Mouse (Mus musculus) CH12.LX (cell line): ENCODE measurements around the gene Bpgm. TPM values are rescaled to one million over a fixed set of nuclear protein-coding genes. Genes with fewer than 3 reads are reported as not detected.

Experiments
- DNase-seq: peaks from one replicate; pipeline ENCODE4 v3.0.0-alpha.2; 2013; ENCODE audit errors: extremely low read depth
- H3K27ac ChIP-seq: 2 replicates; pipeline ENCODE4 v1.5.1; 2012; ENCODE audit warnings: low read depth, mild to moderate bottlenecking, control low read depth, moderate library complexity; ENCODE audit not compliant: insufficient read depth
- H3K27me3 ChIP-seq: replicated peaks from 2 replicates; pipeline ENCODE3; 2012; ENCODE audit warnings: inconsistent platforms
- H3K36me3 ChIP-seq, 2 experiments: replicated peaks in 1 of 2; 2 replicates each; pipeline versions ENCODE3 to v1.6.1; 2012; ENCODE audit warnings: inconsistent platforms in 1 of 2, low read length in 1 of 2, mild to moderate bottlenecking in 1 of 2, mixed read lengths in 1 of 2, moderate library complexity in 1 of 2; ENCODE audit not compliant: control insufficient read depth in 1 of 2, insufficient read depth in 1 of 2
- H3K4me1 ChIP-seq, 2 experiments: 2 replicates each; pipeline ENCODE4 v1.6.1; 2012; ENCODE audit warnings: inconsistent platforms in 1 of 2, moderate library complexity in 1 of 2; ENCODE audit not compliant: insufficient read depth in 2 of 2, control insufficient read depth in 1 of 2
- H3K4me2 ChIP-seq: 2 replicates; pipeline ENCODE4 v1.6.1; 2012; ENCODE audit warnings: low read depth, mild to moderate bottlenecking, control low read depth; ENCODE audit not compliant: poor library complexity, insufficient read depth, severe bottlenecking
- H3K4me3 ChIP-seq, 3 experiments: fragments of 150-350 bp in 1 of 3; sonication (generic) in 1 of 3; replicated peaks in 1 of 3; 2 replicates each; pipeline versions ENCODE3 to v1.5.1; 2011 to 2012; ENCODE audit warnings: low read depth in 2 of 3, low read length in 2 of 3, mild to moderate bottlenecking in 2 of 3, moderate library complexity in 2 of 3, control low read depth in 1 of 3, improper control_type of control experiment in 1 of 3, inconsistent platforms in 1 of 3, mixed read lengths in 1 of 3; ENCODE audit not compliant: poor library complexity in 1 of 3
- H3K79me2 ChIP-seq: replicated peaks from 2 replicates; pipeline ENCODE4 v1.6.1; 2012; ENCODE audit warnings: mild to moderate bottlenecking, moderate library complexity; ENCODE audit not compliant: control insufficient read depth, poor library complexity, insufficient read depth, severe bottlenecking; ENCODE audit errors: extremely low read depth
- H3K9ac ChIP-seq: 2 replicates; pipeline ENCODE4 v1.6.1; 2012; ENCODE audit warnings: low read depth, mild to moderate bottlenecking, control low read depth, moderate library complexity; ENCODE audit not compliant: insufficient read depth
- H3K9me3 ChIP-seq: replicated peaks from 2 replicates; pipeline ENCODE3; 2012; ENCODE audit warnings: low read length, inconsistent platforms, mixed read lengths
- BHLHE40 ChIP-seq: IDR thresholded peaks from 2 replicates; pipeline ENCODE4 v1.6.1; 2011; ENCODE audit warnings: mild to moderate bottlenecking, low read depth, low read length, improper control_type of control experiment
- CHD1 ChIP-seq: IDR thresholded peaks from 2 replicates; pipeline ENCODE4 v1.6.1; 2012; ENCODE audit warnings: low read depth, low read length, improper control_type of control experiment, inconsistent platforms
- CTCF ChIP-seq, 2 experiments: IDR thresholded peaks in 1 of 2; conservative IDR thresholded peaks in 1 of 2; 2 replicates each; pipeline ENCODE4 v1.5.1; 2011 to 2012; ENCODE audit warnings: low read depth in 2 of 2, low read length in 2 of 2, improper control_type of control experiment in 1 of 2, inconsistent platforms in 1 of 2, mild to moderate bottlenecking in 1 of 2, moderate library complexity in 1 of 2
- E2F4 ChIP-seq: IDR thresholded peaks from 2 replicates; pipeline ENCODE4 v1.6.1; 2011; ENCODE audit warnings: low read depth, low read length, improper control_type of control experiment; ENCODE audit not compliant: insufficient replicate concordance
- EP300 ChIP-seq: IDR thresholded peaks from 2 replicates; pipeline ENCODE4 v1.6.1; 2011; ENCODE audit warnings: low read length, improper control_type of control experiment
- HCFC1 ChIP-seq: IDR thresholded peaks from 2 replicates; pipeline ENCODE4 v1.6.1; 2012; ENCODE audit warnings: low read depth, mild to moderate bottlenecking, inconsistent platforms, low read length, improper control_type of control experiment
- IRF4 ChIP-seq: IDR thresholded peaks from 2 replicates; pipeline ENCODE4 v1.6.1; 2014; ENCODE audit warnings: low read depth, mild to moderate bottlenecking, inconsistent platforms, low read length, improper control_type of control experiment
- KAT2A ChIP-seq: IDR thresholded peaks from 2 replicates; pipeline ENCODE4 v1.6.1; 2012; ENCODE audit warnings: low read length, improper control_type of control experiment, inconsistent platforms; ENCODE audit not compliant: insufficient replicate concordance
- MAX ChIP-seq: IDR thresholded peaks from 2 replicates; pipeline ENCODE4 v1.6.1; 2011; ENCODE audit warnings: low read length, improper control_type of control experiment
- MEF2A ChIP-seq: IDR thresholded peaks from 2 replicates; pipeline ENCODE4 v1.6.1; 2014; ENCODE audit warnings: low read depth, mild to moderate bottlenecking, inconsistent platforms, low read length, improper control_type of control experiment, borderline replicate concordance
- NELFE ChIP-seq: IDR thresholded peaks from 2 replicates; pipeline ENCODE4 v1.6.1; 2011; ENCODE audit warnings: low read depth, low read length, improper control_type of control experiment
- NRF1 ChIP-seq: IDR thresholded peaks from 2 replicates; pipeline ENCODE4 v1.6.1; 2014; ENCODE audit warnings: low read depth, mild to moderate bottlenecking, inconsistent platforms, low read length, improper control_type of control experiment, moderate library complexity
- PAX5 ChIP-seq: IDR thresholded peaks from 2 replicates; pipeline ENCODE4 v1.6.1; 2012; ENCODE audit warnings: low read length, inconsistent platforms, mixed read lengths
- POLR2AphosphoS2 ChIP-seq: IDR thresholded peaks from 2 replicates; pipeline ENCODE4 v1.6.1; 2011; ENCODE audit warnings: low read depth, low read length, improper control_type of control experiment
- RAD21 ChIP-seq: IDR thresholded peaks from 2 replicates; pipeline ENCODE4 v1.6.1; 2011; ENCODE audit warnings: low read depth, mild to moderate bottlenecking, low read length, improper control_type of control experiment, moderate library complexity
- RCOR1 ChIP-seq: conservative IDR thresholded peaks from 2 replicates; pipeline ENCODE4 v1.6.1; 2012; ENCODE audit warnings: low read depth, mild to moderate bottlenecking, inconsistent platforms, low read length, improper control_type of control experiment
- SIN3A ChIP-seq: IDR thresholded peaks from 2 replicates; pipeline ENCODE4 v1.6.1; 2012; ENCODE audit warnings: low read length, improper control_type of control experiment, inconsistent platforms
- TBP ChIP-seq: conservative IDR thresholded peaks from 2 replicates; pipeline ENCODE4 v1.6.1; 2011; ENCODE audit warnings: low read depth, low read length, improper control_type of control experiment
- UBTF ChIP-seq: IDR thresholded peaks from 2 replicates; pipeline ENCODE4 v1.6.1; 2012; ENCODE audit warnings: low read depth, mild to moderate bottlenecking, inconsistent platforms, low read length, improper control_type of control experiment, moderate library complexity
- USF1 ChIP-seq: IDR thresholded peaks from 2 replicates; pipeline ENCODE4 v1.6.1; 2014; ENCODE audit warnings: low read depth, mild to moderate bottlenecking, inconsistent platforms, low read length, improper control_type of control experiment
- ZC3H11A ChIP-seq: IDR thresholded peaks from 2 replicates; pipeline ENCODE4 v1.6.1; 2012; ENCODE audit warnings: low read depth, mild to moderate bottlenecking, inconsistent platforms, low read length, improper control_type of control experiment
- ZKSCAN1 ChIP-seq: IDR thresholded peaks from 2 replicates; pipeline ENCODE4 v1.6.1; 2012; ENCODE audit warnings: low read depth, inconsistent platforms, low read length, improper control_type of control experiment, borderline replicate concordance
- dilution Hi-C: fragments of 300-500 bp; cut with MboI; formaldehyde crosslinking; loops from 2 replicates; pipeline ENCODE4 v1.14.3; 2020; ENCODE audit warnings: low sequenced_read_pairs; ENCODE audit not compliant: extremely low pct_unique_long_range_greater_than_20kb, extremely low pct_ligation_motif_present
- in situ Hi-C: fragments of 300-500 bp; cut with MboI; formaldehyde crosslinking; loops from 3 replicates; pipeline ENCODE4 v1.14.3; 2019; ENCODE audit warnings: low sequenced_read_pairs, low pct_ligation_motif_present, low pct_unique_long_range_greater_than_20kb, mixed read lengths
- polyA plus RNA-seq: library from polyadenylated mRNA; unstranded; fragments of >175 nt; gene quantifications from 2 replicates; pipeline ENCODE4 v1.2.1, GENCODE M21; 2012; ENCODE audit warnings: low read depth; ENCODE audit not compliant: insufficient read length
- total RNA-seq, 2 experiments: library from RNA; depleted of rRNA; stranded (reverse); fragments of 300-350 nt in 1 of 2; fragments of >200 nt in 1 of 2; gene quantifications; 2 replicates each; pipeline ENCODE4 v1.2.3; 2012 to 2014

Gene Bpgm
- total and polyA plus RNA-seq, 3 experiments, result 10.8 to 12.7 (median 10.9) TPM

DNA sequence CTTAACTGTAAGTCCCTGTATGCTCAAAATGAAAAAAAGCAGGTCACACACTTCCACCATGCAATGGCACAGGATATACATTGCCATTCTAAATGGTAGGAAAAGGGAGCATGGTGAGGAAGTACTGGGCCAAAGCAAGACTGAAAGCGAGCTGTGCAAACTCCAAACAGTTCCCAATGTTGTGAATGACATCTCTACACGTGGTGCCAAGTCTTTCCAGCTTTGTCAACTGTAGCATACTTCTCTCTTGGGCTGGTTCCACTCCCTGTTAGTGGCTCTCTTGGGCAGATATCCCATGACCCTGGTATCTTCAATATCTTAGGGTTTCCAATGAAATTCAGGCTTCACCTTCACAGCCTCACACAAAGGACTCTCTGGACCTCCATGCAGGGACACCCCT is 37.0 kb upstream of the Bpgm start:
- dilution Hi-C loops, result no loop called here
- no peaks in the 10 kb centered on the region for H3K27me3 ChIP-seq
- no peak overlapping the region for H3K9ac ChIP-seq
- H3K9me3 ChIP-seq, result no peaks in the 10 kb centered on the region
- H3K4me2 ChIP-seq, result no peak overlapping the region
- H3K4me1 ChIP-seq, result peaks cover 0 to 7% of the 10 kb centered on the region in 2 experiments; a peak in 1 of 4 replicates
- no peaks in the 10 kb centered on the region for H3K36me3 ChIP-seq
- no peak overlapping the region for H3K27ac ChIP-seq
- H3K4me3 ChIP-seq, result no peak overlapping the region
- TF ChIP-seq RCOR1 (no peak), NELFE (no peak), PAX5 (no peak)
- TF ChIP-seq, all 38 proteins: peak for 0
- no peaks in the 10 kb centered on the region for H3K79me2 ChIP-seq
- no peak for DNase-seq
- in situ Hi-C loops, result no loop called here

DNA sequence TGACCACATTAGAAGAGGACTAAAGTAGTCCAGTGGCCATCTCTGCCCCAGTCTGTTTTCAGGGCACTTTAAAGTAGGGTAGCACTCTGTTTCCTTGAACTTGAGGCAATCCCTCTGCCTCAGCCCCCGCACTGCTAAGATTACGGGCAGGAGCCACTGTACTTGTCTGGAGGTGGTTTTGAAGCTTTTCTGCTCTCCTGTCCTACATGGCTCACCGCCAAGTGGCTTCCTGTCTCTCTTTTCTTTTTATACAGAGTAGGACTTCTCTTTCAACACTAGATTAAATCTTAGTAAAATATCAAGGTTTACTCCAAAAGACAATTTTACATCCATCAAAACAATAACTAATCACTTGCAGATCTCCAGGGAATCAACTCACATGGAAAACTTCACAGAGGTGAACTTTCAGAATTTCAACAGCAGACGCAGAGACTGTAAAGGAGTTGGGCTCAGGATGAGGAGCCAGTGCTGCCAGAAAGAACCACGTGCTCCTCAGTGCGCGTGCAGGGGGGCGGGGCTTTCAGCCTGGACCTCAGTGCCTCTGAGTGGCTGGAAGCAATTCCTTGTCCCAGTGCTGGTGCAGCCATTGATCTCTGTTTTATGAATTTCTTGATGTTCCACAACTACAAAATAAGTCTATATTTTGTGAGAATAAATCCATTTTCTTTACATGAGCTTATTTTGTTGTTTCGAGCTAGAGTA is 34.3 kb upstream of the Bpgm start:
- H3K9ac ChIP-seq, result no peak overlapping the region
- H3K36me3 ChIP-seq, result no peaks in the 10 kb centered on the region
- no peaks in the 10 kb centered on the region for H3K27me3 ChIP-seq
- peaks cover 0 to 7% of the 10 kb centered on the region in 2 experiments; a peak in 1 of 4 replicates for H3K4me1 ChIP-seq
- H3K4me2 ChIP-seq, result no peak overlapping the region
- H3K9me3 ChIP-seq, result no peaks in the 10 kb centered on the region
- no peak overlapping the region for H3K4me3 ChIP-seq
- H3K27ac ChIP-seq, result no peak overlapping the region
- DNase-seq, result no peak
- no peaks in the 10 kb centered on the region for H3K79me2 ChIP-seq
- dilution Hi-C loops (no loop called here), in situ Hi-C loops (no loop called here)
- TF ChIP-seq RCOR1, result no peak
- no peak for TF ChIP-seq HCFC1
- TF ChIP-seq MAX, result no peak
- TF ChIP-seq ZKSCAN1, result no peak
- TF ChIP-seq CHD1, result no peak
- TF ChIP-seq NRF1, result no peak

DNA sequence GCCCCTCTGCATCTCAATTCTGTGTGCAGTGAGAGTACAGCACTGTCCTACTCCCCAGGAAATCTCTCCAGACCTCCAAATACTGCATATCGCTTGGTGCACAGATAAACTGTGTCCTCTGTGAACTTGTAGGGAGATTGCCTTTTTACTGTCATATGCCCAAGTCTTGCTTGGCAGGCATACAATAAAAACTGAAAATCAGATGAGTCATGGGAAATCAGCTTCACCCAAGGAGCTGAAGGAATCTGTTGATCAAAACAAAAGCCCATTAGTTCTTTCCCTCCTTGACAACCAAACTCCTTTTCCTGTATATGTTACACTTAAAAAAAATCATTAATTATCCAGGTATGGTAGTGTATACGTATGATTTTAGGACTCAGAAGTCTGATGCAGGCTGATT is 32.2 kb upstream of the Bpgm start:
- H3K79me2 ChIP-seq, result no peaks in the 10 kb centered on the region
- in situ Hi-C loops, result no loop called here
- no peak for TF ChIP-seq CTCF (conservative IDR thresholded peaks at IDR 0.05 in 1 of 2, IDR thresholded peaks at IDR 0.05 in 1 of 2; ENCODE audit: low read depth in 2 of 2, low read length in 2 of 2)
- TF ChIP-seq KAT2A, result no peak
- TF ChIP-seq IRF4, result no peak
- no peak for TF ChIP-seq ZC3H11A
- no peak for TF ChIP-seq MEF2A
- TF ChIP-seq BHLHE40, result no peak
- no peak for TF ChIP-seq CHD1
- TF ChIP-seq MAX, result no peak
- no peak for TF ChIP-seq UBTF
- TF ChIP-seq RAD21, result no peak
- TF ChIP-seq USF1, result no peak
- no peak for TF ChIP-seq POLR2AphosphoS2
- TF ChIP-seq E2F4, result no peak
- TF ChIP-seq EP300, result no peak
- no peak for TF ChIP-seq TBP
- no peak for TF ChIP-seq SIN3A

More for the DNA sequence above, 32.2 kb upstream of the Bpgm start:
- Histone ChIP-seq H3K36me3 (no peaks in the 10 kb centered on the region), H3K4me2 (no peak overlapping the region), H3K4me3 (no peak overlapping the region), H3K27me3 (no peaks in the 10 kb centered on the region), H3K9ac (no peak overlapping the region), H3K27ac (no peak overlapping the region), H3K9me3 (no peaks in the 10 kb centered on the region), H3K4me1 (peaks cover 0 to 11% of the 10 kb centered on the region in 2 experiments; a peak in 1 of 4 replicates)
- no peak for DNase-seq
- dilution Hi-C loops, result no loop called here
